11 mouse cellular contexts compared by ENCODE assay signal in the genomic region with DNA sequence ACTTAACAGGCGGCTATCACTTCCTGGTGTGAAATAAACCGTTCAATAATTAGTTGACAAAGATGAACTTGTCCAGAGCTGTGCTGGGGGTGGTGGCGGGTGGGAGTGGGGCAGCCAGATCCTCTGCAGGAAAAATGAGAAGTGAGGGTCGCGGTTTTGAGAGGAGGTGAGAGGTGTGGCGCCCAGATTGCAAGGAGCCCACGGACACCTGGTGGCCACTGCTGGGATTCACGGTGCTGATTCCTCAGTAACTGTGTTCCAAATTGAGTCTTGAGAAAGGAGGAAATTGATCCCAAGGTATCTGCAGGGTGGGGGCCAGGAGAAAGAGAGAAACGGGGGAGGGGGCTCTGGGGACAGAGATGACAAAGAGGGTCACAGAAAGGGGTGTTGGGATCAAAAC.
A peak's percentile ranks its signal among the peaks of the same experiment; 100 is the strongest.
DNase-seq lines count a peak whose midpoint lies in the region; ATAC-seq and TF ChIP-seq lines count a peak whose summit lies in the region.
"Had no signal": no experiment of that assay in that cellular context is flagged by ENCODE, and none has a peak within 500 bp of the region (broad histone marks: within the 10 kb centered on the region; RNA-seq: fewer than 3 reads in every experiment).

No protein-coding gene starts in this region.

- no peak for ATAC-seq in heart, postnatal 0 days (ENCODE audit: insufficient read depth, low read depth)
- ATAC-seq in midbrain, embryonic 13.5 days = no peak
- ATAC-seq in midbrain, embryonic 11.5 days (ENCODE audit: low FRiP score) = no peak
- no peak for ATAC-seq in midbrain, embryonic 16.5 days

- no peak for DNase-seq in heart, postnatal 0 days (ENCODE audit: low spot score)
- DNase-seq in heart, embryonic 10.5 days (ENCODE audit: low spot score) = no peak
- no peak for DNase-seq in midbrain, embryonic 11.5 days (ENCODE audit: low spot score, missing footprints)
- peak; percentile 45 for DNase-seq in R1 (ENCODE audit: low read depth, low spot score)
- no peak for DNase-seq in ovary, postnatal 36 days (ENCODE audit: low spot score)
- no peak for DNase-seq in natural killer cell, adult 2 months (ENCODE audit: low spot score in 2 of 2)
- DNase-seq: kidney, adult 11 months had no signal

- peaks cover 14% of the 10 kb centered on the region; the same call in 1 of the 2 replicates for H3K27me3 ChIP-seq in heart, postnatal 0 days (ENCODE audit: control insufficient read depth, insufficient read depth, low read length)
- H3K27me3 ChIP-seq in heart, embryonic 10.5 days (ENCODE audit: insufficient read depth, poor library complexity, severe bottlenecking) = peaks cover 47% of the 10 kb centered on the region
- no peaks in the 10 kb centered on the region for H3K27me3 ChIP-seq in midbrain, embryonic 13.5 days
- H3K27me3 ChIP-seq in midbrain, embryonic 11.5 days (ENCODE audit: control insufficient read depth, insufficient read depth, low read length) = no peaks in the 10 kb centered on the region
- H3K27me3 ChIP-seq in midbrain, embryonic 16.5 days (ENCODE audit: control insufficient read depth, insufficient read depth, low read depth, low read length) = no peaks in the 10 kb centered on the region

- no peaks in the 10 kb centered on the region for H3K36me3 ChIP-seq in heart, postnatal 0 days (replicated peaks; ENCODE audit: control insufficient read depth, insufficient read depth, low read length)
- H3K36me3 ChIP-seq in heart, embryonic 10.5 days = no peaks in the 10 kb centered on the region
- H3K36me3 ChIP-seq in midbrain, embryonic 13.5 days = no peaks in the 10 kb centered on the region
- H3K36me3 ChIP-seq in midbrain, embryonic 11.5 days (ENCODE audit: control insufficient read depth, insufficient read depth, low read length) = no peaks in the 10 kb centered on the region
- H3K36me3 ChIP-seq in midbrain, embryonic 16.5 days (ENCODE audit: control insufficient read depth, insufficient read depth, low read length) = no peaks in the 10 kb centered on the region
- H3K36me3 ChIP-seq: liver, embryonic 15.5 days had no signal

- TF ChIP-seq CTCF in heart, postnatal 0 days (IDR thresholded peaks at IDR 0.05; ENCODE audit: low read depth) = peak; percentile 39; the same call in 1 of the 2 replicates

- 28% methylated on average over 9 of the region's 9 CpGs for WGBS in heart, postnatal 0 days
- 29% methylated on average over 9 of the region's 9 CpGs for WGBS in heart, embryonic 10.5 days
- WGBS in midbrain, embryonic 13.5 days = 66% methylated on average over 9 of the region's 9 CpGs
- WGBS in midbrain, embryonic 11.5 days = 55% methylated on average over 9 of the region's 9 CpGs
- 61% methylated on average over 9 of the region's 9 CpGs for WGBS in midbrain, embryonic 16.5 days

- H3K4me3 ChIP-seq in heart, postnatal 0 days (ENCODE audit: low read depth, low read length) = no peak overlapping the region
- no peak overlapping the region for H3K4me3 ChIP-seq in heart, embryonic 10.5 days
- no peak overlapping the region for H3K4me3 ChIP-seq in midbrain, embryonic 13.5 days (replicated peaks)
- no peak overlapping the region for H3K4me3 ChIP-seq in midbrain, embryonic 11.5 days (ENCODE audit: low read depth, low read length)
- no peak overlapping the region for H3K4me3 ChIP-seq in midbrain, embryonic 16.5 days (ENCODE audit: low read depth, low read length)
- H3K4me3 ChIP-seq: erythroblast, embryonic 14.5 days; liver, embryonic 15.5 days had no signal

- TF ChIP-seq EP300 in heart, postnatal 0 days (IDR thresholded peaks at IDR 0.05; ENCODE audit: low read depth) = no peak

- no peak overlapping the region for H3K9ac ChIP-seq in heart, postnatal 0 days (replicated peaks; ENCODE audit: low read depth, low read length)
- no peak overlapping the region for H3K9ac ChIP-seq in midbrain, embryonic 13.5 days (replicated peaks)
- no peak overlapping the region for H3K9ac ChIP-seq in midbrain, embryonic 11.5 days (ENCODE audit: low read length)
- H3K9ac ChIP-seq in midbrain, embryonic 16.5 days (ENCODE audit: low read depth, low read length) = no peak overlapping the region
- H3K9ac ChIP-seq: liver, embryonic 15.5 days had no signal

- no peak overlapping the region for H3K4me2 ChIP-seq in heart, postnatal 0 days (ENCODE audit: low read depth, low read length)
- H3K4me2 ChIP-seq in midbrain, embryonic 13.5 days (replicated peaks) = no peak overlapping the region
- no peak overlapping the region for H3K4me2 ChIP-seq in midbrain, embryonic 11.5 days
- no peak overlapping the region for H3K4me2 ChIP-seq in midbrain, embryonic 16.5 days (ENCODE audit: low read length)
- H3K4me2 ChIP-seq: liver, embryonic 15.5 days had no signal

- no peak overlapping the region for H3K27ac ChIP-seq in heart, postnatal 0 days (ENCODE audit: low read depth)
- H3K27ac ChIP-seq in heart, embryonic 10.5 days = no peak overlapping the region
- H3K27ac ChIP-seq in midbrain, embryonic 13.5 days = peak overlapping the region; percentile 93
- no peak overlapping the region for H3K27ac ChIP-seq in midbrain, embryonic 11.5 days (ENCODE audit: low read depth, low read length)
- peak overlapping the region; percentile 91 for H3K27ac ChIP-seq in midbrain, embryonic 16.5 days (ENCODE audit: low read length)
- H3K27ac ChIP-seq: liver, embryonic 15.5 days had no signal

- no peaks in the 10 kb centered on the region for H3K9me3 ChIP-seq in heart, postnatal 0 days (replicated peaks; ENCODE audit: control insufficient read depth, low read length)
- no peaks in the 10 kb centered on the region for H3K9me3 ChIP-seq in heart, embryonic 10.5 days
- no peaks in the 10 kb centered on the region for H3K9me3 ChIP-seq in midbrain, embryonic 13.5 days
- no peaks in the 10 kb centered on the region for H3K9me3 ChIP-seq in midbrain, embryonic 11.5 days (ENCODE audit: control insufficient read depth, low read length)
- H3K9me3 ChIP-seq in midbrain, embryonic 16.5 days (replicated peaks; ENCODE audit: control insufficient read depth, low read length, poor library complexity, severe bottlenecking) = no peaks in the 10 kb centered on the region
- H3K9me3 ChIP-seq: liver, embryonic 15.5 days had no signal

- peaks cover 4% of the 10 kb centered on the region; the same call in 1 of the 2 replicates for H3K4me1 ChIP-seq in heart, postnatal 0 days (ENCODE audit: control insufficient read depth, insufficient read depth)
- H3K4me1 ChIP-seq in heart, embryonic 10.5 days = peaks cover 42% of the 10 kb centered on the region
- H3K4me1 ChIP-seq in midbrain, embryonic 13.5 days (replicated peaks) = peaks cover 49% of the 10 kb centered on the region
- peaks cover 18% of the 10 kb centered on the region for H3K4me1 ChIP-seq in midbrain, embryonic 11.5 days (ENCODE audit: control insufficient read depth, insufficient read depth, low read length)
- peaks cover 30% of the 10 kb centered on the region for H3K4me1 ChIP-seq in midbrain, embryonic 16.5 days (ENCODE audit: control insufficient read depth, insufficient read depth, low read length)
- H3K4me1 ChIP-seq: liver, embryonic 15.5 days had no signal

Comparison
In these comparisons a context has a peak if more than half of its experiments do, and no peak if none do; other contexts are left out.
1. H3K27ac ChIP-seq: peak in midbrain, embryonic 13.5 days (single experiment) and midbrain, embryonic 16.5 days (single experiment); none in heart, postnatal 0 days (single experiment), heart, embryonic 10.5 days (single experiment) and midbrain, embryonic 11.5 days (single experiment).